Mouse (Mus musculus): ENCODE data around the gene Ubap1l.
A peak's percentile ranks its signal among the peaks of the same experiment; 100 is the strongest.

Gene Ubap1l

DNA sequence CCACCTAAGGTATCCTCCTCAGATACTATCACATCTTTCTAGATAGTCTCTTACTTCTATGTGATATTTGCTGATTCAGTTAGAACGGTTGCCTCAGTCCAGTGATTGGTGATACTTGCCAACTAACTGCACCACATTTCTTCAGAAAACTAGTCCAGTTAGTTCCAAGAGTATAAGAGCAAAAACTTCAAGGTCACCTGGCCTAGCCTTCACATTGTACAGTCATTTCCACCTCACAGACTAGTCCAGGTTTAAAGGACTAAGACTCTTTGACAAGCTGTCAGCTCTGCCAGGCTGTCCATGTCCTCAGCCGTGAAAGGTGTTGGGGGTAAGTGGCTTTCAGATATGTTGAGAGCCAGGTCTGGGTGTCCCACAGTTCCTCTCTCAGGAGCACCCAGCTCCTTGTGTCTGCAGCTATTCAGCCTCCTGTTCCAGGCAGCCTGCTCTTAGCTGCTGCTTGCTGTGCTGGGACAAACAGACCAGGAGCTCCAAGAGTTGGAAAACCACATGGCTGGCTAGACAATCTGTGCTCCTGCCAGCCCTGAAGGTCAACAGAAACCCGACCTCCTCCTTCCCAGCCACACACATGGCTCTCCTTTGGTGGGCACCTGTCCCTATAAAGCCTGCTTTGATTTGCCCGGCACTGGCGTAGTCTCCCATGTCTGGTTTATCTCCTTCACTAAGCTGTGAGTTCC lies 13.8 kb downstream of the Ubap1l start:
- DNase-seq (ENCODE audit: low spot score): no peak

- peak; percentile 62 for DNase-seq (ENCODE audit: low spot score)
Observed at GRCm38 (mm10) chr9:65375163-65375934, 14.5 kb downstream of the Ubap1l start.

DNA sequence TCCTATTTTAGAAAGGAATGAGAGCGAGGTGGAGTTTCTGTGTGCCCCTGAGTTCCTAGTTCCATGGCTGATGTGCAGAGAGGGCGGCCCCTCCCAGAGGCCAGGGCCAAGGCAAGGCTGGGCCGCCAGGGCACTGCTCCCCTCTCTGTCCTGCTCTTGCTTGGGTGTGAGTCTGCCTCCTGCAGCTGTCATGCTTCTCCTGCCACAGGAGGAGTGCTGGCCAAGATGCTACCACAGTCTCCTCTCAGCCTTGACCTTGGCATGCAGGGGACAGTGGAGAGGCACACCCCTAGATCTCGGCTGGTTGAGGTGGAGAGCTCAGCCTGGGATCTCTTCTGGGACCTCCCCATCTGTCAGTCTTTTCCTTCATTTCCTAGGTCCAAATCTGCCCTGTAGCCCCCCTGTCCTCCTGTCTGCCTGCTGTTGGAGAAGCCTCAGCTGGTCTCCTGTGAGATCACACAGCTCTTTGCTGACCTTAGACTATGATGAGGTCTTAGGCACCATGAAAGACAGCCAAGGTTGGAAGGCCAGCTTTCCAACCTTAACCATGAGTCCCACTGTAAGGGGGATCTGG lies 20.3 kb downstream of the Ubap1l start:
- DNase-seq (ENCODE audit: low spot score): no peak

GRCm38 (mm10) chr9:65382031-65382750 lies 21.4 kb downstream of the Ubap1l start:
- no peak for DNase-seq (ENCODE audit: low spot score)

DNA sequence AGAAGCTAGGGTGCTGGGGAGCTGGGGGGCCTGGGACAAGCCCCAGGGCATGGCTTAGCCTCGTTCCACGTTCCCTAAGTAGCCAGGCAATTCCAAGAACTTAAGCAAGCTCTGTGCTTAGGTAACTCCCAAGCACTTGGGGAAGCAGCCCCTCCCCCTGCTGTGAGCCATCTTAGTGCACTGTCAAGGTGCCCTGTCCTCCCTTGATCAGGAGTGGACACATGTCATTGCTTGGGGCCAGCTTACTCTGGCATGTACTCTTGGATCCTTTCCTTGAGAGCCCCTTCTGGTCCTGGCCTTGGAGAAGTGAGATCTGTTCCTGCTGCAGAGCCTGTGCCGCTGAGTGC lies 21.9 kb downstream of the Ubap1l start:
- DNase-seq (ENCODE audit: low spot score): no peak

GRCm38 (mm10) chr9:65384276-65384675 lies 23.4 kb downstream of the Ubap1l start:
- DNase-seq (ENCODE audit: low spot score): no peak

GRCm38 (mm10) chr9:65386373-65387140 lies 25.7 kb downstream of the Ubap1l start:
- no peak for DNase-seq (ENCODE audit: low spot score)

- no peak for DNase-seq (ENCODE audit: low spot score)
Observed at GRCm38 (mm10) chr9:65390752-65391612, 30.1 kb downstream of the Ubap1l start.

- no peak for DNase-seq (ENCODE audit: low spot score)
Observed at GRCm38 (mm10) chr9:65391613-65391964, 30.7 kb downstream of the Ubap1l start, which contains the start of gene Kbtbd13. Kbtbd13 (minus strand) TSS chr9:65391652.

- peak; percentile 71 for DNase-seq (ENCODE audit: low spot score)
Observed at GRCm38 (mm10) chr9:65392638-65393364, 32.0 kb downstream of the Ubap1l start.

GRCm38 (mm10) chr9:65393606-65394005 lies 32.8 kb downstream of the Ubap1l start:
- no peak for DNase-seq (ENCODE audit: low spot score)

GRCm38 (mm10) chr9:65394360-65394759 lies 33.5 kb downstream of the Ubap1l start:
- DNase-seq (ENCODE audit: low spot score): no peak

GRCm38 (mm10) chr9:65398279-65398678 lies 37.4 kb downstream of the Ubap1l start, which contains the start of gene Rasl12:
Rasl12 (plus strand) TSS chr9:65398506.
- peak; percentile 36 for DNase-seq (ENCODE audit: low spot score)

- DNase-seq (ENCODE audit: low spot score): no peak
Observed at GRCm38 (mm10) chr9:65399934-65400333, 39.1 kb downstream of the Ubap1l start.

GRCm38 (mm10) chr9:65404331-65405183 lies 43.7 kb downstream of the Ubap1l start:
- DNase-seq (ENCODE audit: low spot score): peak; percentile 72

DNA sequence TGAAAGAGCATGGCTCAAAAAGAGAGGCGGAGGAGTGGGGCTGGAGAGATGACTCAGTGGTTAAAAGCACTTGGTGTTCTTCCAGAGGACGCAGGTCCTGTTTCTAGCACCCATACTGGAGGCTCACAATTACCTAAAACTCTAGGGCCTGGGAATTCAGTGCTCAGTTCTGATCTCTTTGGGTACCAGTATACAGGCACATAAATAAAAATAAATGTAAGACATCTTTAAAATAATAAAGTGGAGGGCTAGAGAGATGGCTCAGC lies 44.3 kb downstream of the Ubap1l start:
- DNase-seq (ENCODE audit: low spot score): no peak

GRCm38 (mm10) chr9:65407327-65407726 lies 46.5 kb downstream of the Ubap1l start:
- DNase-seq (ENCODE audit: low spot score): no peak

- no peak for DNase-seq (ENCODE audit: low spot score)
Observed at GRCm38 (mm10) chr9:65407861-65408260, 47.0 kb downstream of the Ubap1l start.

DNA sequence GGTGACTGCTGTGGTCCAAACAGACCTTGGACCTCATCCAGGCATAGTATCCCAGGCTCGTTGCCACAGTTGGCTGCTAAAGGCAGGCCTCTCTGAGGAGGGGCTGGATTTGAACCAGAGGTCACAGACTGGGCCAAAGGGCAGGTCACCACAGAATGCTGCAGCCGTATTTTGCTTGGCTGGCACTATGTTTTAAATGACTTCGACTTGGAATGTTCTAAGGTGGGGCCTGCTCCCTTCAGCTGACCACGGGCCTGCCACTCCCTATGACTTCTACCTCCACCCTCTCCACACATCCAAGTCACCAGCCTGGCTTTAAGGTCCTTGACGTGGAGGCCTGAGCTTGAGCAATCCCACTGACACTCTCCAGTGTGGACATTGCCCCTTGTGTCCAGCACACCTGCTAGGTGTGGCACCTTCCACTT lies 48.0 kb downstream of the Ubap1l start:
- no peak for DNase-seq (ENCODE audit: low spot score)

Data from layer of hippocampus, adult 11-12 months (tissue).